Mouse (Mus musculus) lung, postnatal 0 days (tissue): ENCODE data around the gene Sik1.

Source experiments
- CTCF ChIP-seq: IDR thresholded peaks from 2 replicates; pipeline ENCODE4 v1.5.1; 2016; ENCODE audit warnings: antibody characterized with exemption, mild to moderate bottlenecking
- EP300 ChIP-seq: IDR thresholded peaks from 2 replicates; pipeline ENCODE4 v1.6.1; 2016; ENCODE audit warnings: antibody characterized with exemption, mild to moderate bottlenecking, control low read depth

DNA sequence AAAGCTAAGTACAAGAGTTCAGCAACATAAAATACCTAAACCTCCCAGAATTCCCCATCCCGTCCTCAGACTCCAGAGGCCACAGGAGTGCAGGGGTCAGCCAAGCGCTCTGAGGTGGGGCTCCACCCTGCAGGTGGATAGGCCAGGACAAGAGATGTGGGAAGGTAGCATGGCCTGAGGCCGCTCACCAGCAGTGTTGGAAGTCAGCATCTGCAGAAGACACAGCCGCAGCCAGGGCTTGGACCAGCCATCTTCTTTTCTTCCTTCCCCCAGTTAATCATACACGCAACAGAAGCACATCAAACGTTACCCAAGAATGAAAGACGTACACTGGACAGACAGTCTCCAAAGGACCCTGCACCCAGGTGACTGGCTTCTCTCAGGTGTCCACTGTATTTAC is 11.5 kb upstream of the Sik1 start:
- TF ChIP-seq CTCF, result no peak
- no peak for TF ChIP-seq EP300
